Mouse (Mus musculus) layer of hippocampus, postnatal 25 days (tissue): Measurements from ENCODE around the gene Upk3bl. TPM values are rescaled to one million over a fixed set of nuclear protein-coding genes. Genes with fewer than 3 reads are reported as not detected.
A peak's percentile ranks its signal among the peaks of the same experiment; 100 is the strongest.
"Not testable (repeated sequence)": the region's sequence is repeated elsewhere in the genome, so short reads cannot be mapped to it uniquely, and the experiment has no call there.

ENCODE experiments used
- DNase-seq, 2 experiments: peaks; one replicate each; pipeline ENCODE4 v3.0.0; 2022; ENCODE audit warnings: mixed read lengths in 2 of 2, low spot score in 1 of 2; ENCODE audit errors: extremely low spot score in 1 of 2
- total RNA-seq, 2 experiments: library from RNA; stranded (reverse); gene quantifications; 2 replicates each; pipeline ENCODE4 v1.2.3; 2021

Upk3bl gene
- total RNA-seq, 2 experiments from 2014 or later = not detected

DNA sequence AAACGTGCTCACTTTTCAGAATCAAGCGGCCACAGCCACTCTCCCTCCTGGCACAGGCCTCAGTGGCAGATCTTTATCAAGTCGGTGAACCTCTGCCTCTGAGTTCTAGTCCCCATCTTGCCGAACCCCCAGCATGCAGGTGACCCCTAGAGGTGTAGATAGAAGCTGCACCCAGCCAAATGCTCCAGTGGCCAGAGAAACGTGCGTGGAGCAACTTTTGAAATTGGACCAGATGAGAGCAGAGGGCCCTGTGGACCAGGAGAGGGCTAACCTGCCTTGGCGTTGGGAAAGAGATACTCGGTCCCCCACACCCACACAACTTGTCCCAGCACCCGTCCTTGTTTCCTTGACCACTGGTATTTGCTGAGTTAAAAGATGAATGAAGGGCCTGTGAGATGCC lies 8.9 kb upstream of the Upk3bl start:
- DNase-seq = no peak

GRCm38 (mm10) chr5:136045987-136046386 lies 8.3 kb upstream of the Upk3bl start:
- DNase-seq = peak; percentile 81 to 97

- DNase-seq = not testable (repeated sequence)
Observed at GRCm38 (mm10) chr5:136048541-136048940, 5.8 kb upstream of the Upk3bl start.

DNA sequence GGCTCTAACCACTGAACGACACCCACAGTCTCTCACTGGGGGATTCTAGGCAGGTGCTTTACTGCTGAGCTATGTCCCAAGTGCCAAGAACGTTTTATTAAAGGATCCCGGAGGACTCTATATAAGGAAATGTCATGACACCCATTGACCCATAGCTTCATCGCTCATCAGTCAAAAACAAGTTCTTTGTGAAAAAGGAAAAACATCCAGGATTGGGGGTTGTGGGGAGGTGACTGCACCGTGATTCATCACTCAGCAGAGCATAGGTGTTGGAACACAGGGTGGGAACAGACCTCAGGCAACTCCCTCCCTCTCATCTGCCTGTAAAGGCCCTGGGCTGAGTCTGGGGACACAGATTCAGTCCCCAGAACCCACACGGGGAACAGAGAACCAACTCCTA lies 4.4 kb upstream of the Upk3bl start:
- DNase-seq = no peak

DNA sequence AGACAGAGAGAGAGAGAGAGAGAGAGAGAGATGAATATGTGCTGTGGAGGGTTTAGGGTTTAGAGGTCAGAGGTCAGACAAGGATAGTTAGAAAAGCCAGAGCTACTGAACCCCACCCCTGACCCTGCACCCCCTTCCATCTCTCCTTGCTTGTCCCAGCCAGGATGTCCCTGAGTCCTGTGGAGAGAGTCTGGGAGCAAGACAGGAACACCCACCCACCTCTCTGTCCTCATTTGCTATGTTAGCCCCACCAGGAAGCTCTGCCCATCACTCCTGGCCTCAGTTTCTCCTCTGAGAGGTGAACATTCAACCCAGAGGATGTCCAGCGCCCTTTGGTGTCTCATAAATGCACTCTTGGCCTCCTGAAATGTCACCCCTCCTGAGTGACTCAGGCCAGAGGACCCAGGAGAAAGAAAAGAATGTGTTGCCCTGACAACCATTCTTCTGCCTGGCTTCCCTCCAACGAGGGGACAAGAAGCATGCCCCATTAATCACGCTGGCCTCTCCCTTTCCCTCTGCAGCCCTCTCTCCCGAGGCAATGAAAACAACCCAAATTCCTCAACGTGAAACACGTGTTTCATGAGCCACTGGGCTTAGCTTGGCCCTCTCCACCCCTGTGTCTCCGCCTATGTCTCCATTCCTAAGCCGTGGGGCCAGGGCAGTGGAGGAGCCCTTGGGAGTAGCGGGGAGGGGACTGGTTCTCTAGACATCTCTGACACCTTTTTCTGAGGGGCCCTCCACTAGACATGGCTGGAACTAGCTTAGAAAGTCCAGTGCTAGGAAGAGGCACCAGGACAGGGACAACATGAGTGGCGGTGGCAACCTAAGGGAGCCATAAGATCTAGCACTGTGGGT lies 2.8 kb upstream of the Upk3bl start:
- no peak for DNase-seq

DNA sequence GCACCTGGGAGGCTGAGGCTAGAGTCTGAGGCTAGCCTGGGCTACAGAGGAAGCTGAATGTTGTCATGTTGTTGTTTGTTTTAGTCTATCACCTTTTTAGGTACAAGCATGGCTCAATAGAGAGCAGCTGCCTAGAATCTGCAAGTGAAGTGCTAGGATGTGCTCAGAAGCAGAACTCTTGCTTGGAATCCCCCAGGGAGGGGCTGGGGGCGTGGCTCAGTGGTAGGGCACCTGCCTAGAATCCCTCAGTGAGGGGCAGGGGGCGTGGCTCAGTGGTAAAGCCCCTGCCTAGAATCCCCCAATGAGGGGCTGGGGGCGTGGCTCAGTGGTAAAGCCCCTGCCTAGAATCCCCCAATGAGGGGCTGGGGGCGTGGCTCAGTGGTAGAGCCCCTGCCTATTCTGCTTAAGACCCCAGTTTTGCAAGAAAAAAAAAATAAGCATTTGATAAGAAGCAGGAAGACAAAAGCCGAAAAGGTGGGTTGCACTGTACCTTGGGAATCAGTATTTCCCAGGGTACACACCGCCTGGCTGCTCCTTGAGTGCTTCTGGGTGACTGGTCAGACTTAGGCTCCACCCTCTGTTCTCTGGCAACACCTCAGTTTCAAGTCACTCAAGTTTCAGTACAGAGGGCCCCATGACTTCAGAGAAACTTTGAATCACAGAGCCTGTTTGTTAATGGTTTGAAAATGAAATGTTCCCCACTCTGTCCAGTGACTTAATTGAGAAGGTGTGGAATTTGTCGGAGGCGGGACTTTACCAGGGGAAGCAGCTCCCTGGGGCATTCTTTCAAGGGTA lies 1.2 kb upstream of the Upk3bl start:
- no peak for DNase-seq

- DNase-seq = no peak
Observed at GRCm38 (mm10) chr5:136056062-136056461, 1.8 kb downstream of the Upk3bl start.

- no peak for DNase-seq
Observed at GRCm38 (mm10) chr5:136057085-136057484, 2.8 kb downstream of the Upk3bl start.

DNA sequence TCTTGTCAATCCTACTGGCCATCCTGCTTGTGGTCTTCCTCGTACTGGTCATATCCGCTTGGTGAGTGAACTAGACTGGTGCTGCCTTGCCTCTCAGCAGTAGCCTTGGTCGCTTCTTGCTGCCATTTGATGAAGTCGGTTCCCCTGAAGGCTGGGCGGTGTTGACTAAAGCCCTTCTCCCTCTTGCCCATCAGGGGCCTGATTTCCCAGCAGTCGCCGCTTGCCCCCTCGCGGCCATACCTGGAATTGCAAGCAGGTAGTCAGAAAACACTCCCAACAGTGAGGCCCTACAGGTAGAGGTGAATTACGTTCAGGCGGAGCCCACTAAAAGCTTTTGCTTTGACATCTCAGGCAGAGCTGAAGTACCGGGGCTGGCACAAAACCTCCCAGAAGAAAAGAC lies 7.3 kb downstream of the Upk3bl start:
- peak; percentile 69 to 86 for DNase-seq

DNA sequence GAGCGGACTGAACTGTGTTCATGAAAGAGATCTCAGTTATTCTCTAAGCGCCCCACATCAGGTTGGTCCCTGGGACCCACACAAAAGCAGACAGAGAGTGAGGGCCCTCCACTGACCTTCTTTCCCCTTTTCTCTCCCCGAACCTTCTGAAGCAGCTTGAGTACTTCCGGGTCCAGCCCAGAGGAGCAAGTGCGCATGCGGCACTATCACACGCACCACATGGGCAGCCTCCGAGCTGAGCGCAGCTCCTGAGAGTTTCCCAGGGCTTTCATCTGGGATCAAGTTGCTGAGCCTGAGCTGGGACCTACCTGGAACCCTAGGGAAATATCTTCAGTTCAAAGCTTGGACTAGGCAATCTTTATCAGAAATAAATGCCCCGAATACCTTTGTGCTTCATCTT lies 9.6 kb downstream of the Upk3bl start:
- no peak for DNase-seq

GRCm38 (mm10) chr5:136066404-136067148 lies 12.3 kb downstream of the Upk3bl start:
- not testable (repeated sequence) for DNase-seq

DNA sequence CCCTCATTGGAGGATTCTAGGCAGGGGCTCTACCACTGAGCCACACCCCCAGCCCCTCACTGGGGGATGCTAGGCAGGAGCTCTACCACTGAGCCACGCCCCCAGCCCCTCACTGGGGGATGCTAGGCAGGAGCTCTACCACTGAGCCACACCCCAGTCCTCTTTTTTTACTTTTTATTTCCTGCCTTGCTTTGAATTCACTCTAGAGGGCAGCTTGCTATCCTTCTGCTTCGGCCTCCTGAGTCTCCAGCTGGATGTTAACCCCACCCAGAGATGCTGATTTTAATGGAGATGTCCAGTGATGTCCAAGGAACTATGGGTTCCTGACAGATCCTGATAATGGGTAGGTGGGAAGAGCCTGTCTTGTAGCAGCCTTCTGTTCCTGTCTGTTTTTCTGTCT lies 15.1 kb downstream of the Upk3bl start:
- DNase-seq = no peak

DNA sequence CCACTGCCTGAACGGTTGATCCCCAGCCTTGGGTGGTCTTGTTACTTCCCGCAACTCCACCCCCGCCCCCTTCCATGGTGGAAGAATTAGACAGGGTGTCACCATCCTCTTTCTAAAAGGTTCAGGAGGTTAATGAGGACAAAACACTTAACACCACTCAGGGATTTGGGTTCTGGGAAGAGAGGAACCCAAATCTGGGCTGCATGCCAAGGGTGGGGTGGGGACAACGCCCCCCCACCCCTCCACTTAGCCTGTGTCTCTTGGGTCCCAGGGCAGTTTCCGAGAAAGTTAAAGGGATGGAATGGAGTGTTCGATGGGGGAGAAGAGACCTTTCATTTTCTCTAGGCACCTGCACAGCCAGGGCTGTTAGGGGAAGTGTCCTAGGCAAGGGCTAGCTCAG lies 18.8 kb downstream of the Upk3bl start:
- DNase-seq = no peak

- no peak for DNase-seq
Observed at GRCm38 (mm10) chr5:136073526-136073925, 19.2 kb downstream of the Upk3bl start.

GRCm38 (mm10) chr5:136075076-136075475 lies 20.8 kb downstream of the Upk3bl start:
- DNase-seq = no peak

DNA sequence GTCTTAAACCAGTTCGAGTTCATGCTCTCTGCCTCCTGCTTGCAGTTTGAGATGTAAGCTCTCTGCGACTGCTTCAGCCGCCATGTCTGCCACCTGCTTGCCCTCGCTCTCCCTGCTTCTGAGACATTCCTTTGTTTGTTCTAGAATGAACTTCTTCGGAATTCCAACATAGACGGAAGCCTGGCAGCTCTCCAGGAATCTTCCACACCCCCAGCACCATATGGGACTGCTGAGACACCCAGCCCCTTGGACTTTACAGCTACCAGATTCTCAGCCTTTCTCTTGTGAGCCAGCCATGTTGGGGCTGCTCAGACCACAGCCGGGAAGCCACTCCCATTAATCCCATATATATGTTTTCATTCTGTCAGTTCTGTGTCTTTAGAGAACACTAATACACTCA lies 22.0 kb downstream of the Upk3bl start:
- peak in 1 of 2 experiments; percentile 26 for DNase-seq

DNA sequence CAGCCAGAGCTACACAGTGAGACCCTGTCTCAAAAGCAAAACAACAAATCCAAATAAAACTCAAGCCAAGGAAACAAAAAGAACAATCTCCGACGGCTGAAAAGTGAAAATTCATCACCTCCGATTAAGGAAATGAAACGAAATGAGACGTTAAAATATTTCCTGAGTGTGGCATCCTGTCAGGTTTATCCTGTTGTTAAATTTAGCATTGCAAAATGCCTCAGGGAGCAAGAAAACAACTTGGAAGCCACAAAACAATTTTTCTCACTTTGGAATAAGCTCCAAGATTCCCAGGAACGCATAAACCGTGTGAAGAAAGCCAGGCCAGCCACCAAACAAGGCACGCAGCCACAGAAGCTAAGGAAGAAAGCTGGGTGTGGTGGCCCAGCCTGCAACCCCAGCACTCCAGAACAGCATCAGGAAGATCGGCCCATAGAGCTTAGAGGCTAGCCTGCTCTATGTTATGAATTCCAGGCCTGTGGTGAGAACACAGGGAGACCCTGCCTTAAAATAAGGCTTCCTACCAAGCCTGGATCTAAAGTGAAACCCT lies 22.8 kb downstream of the Upk3bl start:
- no peak for DNase-seq

GRCm38 (mm10) chr5:136078136-136078535 lies 23.8 kb downstream of the Upk3bl start:
- DNase-seq = no peak

DNA sequence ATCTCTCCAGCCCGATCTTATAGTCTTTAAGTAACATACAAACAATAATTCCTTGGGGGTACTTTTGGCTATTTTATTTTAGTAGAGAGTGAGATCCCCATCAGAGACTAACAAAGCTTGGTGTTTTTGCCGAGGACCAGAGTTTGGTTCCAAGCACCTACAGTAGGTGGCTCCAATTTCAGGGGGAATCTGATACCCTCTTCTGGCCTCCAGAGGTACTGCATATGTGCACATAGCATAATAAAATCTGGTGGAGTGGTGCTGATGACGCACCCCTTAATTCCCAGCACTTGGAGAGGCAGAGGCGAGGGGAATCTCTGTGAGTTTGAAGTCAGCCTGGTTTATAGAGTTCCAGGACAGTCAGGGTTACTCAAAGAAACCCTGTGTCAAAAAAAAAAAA lies 28.1 kb downstream of the Upk3bl start:
- DNase-seq = no peak

DNA sequence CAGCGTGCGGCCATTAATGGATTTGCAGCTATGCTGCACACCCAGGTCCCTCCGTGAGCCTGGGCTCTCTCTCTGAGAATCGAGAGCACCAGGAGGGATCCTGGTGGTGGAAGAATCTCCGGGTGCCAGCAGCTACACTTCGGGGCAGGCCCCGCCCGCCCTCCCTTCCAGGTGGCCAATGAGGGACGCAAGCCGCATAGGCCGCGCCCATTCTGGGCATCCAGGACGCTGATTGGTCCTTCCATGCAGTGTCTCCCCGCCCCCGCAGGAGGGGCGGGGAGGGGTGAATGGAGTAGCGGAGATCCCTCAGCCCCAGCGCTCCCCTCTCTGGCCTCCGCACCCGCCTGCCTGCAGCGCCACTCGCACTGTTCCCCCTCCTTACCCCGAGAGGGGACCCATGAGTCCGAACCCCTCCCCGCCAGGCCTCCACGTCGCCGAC lies 29.4 kb downstream of the Upk3bl start, which contains the start of gene Rasa4:
TSS of gene Rasa4 (plus strand) at position 248 of the 439 bp plus-strand sequence.
- peak; percentile 71 for DNase-seq
